Mouse (Mus musculus) liver, embryonic 14.5 days (tissue): ENCODE data around the gene Maml3.

Experiments used
- CTCF ChIP-seq: IDR thresholded peaks from 2 replicates; pipeline ENCODE4 v1.5.1; 2016; ENCODE audit warnings: antibody characterized with exemption, low read depth, control low read depth
- EP300 ChIP-seq: IDR thresholded peaks from 2 replicates; pipeline ENCODE4 v1.6.1; 2016; ENCODE audit warnings: antibody characterized with exemption, low read depth

- TF ChIP-seq CTCF (no peak), EP300 (no peak)
These were observed 161.2 kb downstream of the Maml3 start for GRCm38 (mm10) chr3:51943642-51944041.
